Mouse (Mus musculus): ENCODE results near the gene Tcf23. TPM values are rescaled to one million over a fixed set of nuclear protein-coding genes. Genes with fewer than 3 reads are reported as not detected.

Tcf23 gene
- polyA plus RNA-seq, 1 experiment: 1.0 TPM

DNA sequence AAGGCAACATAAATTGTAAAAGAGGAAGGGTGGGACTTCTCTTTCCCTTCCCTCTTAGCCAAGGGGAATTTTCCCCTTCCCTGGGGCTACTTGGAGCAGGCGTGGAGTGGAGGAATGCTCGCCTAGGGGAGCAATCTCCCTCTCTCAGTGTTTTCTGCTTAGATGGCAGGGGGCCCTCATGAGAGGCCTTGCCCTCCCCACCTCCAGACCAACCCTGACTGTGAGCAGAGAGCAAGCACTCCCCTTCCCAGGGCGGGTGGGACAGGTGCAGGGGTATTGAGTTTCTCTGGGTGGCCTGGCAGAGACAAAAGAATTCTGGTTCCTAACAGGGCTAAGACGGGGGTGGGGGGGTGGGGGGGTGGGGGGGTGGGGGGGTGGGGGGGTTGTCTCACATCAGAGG, 54.8 kb downstream of the Tcf23 start:
- Histone ChIP-seq H3K27me3 (ENCODE audit: control insufficient read depth, insufficient read depth, low read length) (no peaks in the 10 kb centered on the region), H3K4me1 (ENCODE audit: control insufficient read depth, insufficient read depth, low read length) (no peaks in the 10 kb centered on the region), H3K36me3 (ENCODE audit: control insufficient read depth, insufficient read depth, low read length) (no peaks in the 10 kb centered on the region), H3K27ac (ENCODE audit: control insufficient read depth, insufficient read depth, low read depth, low read length) (no peak overlapping the region), H3K4me3 (ENCODE audit: control insufficient read depth, low read depth, low read length) (no peak overlapping the region)
- TF ChIP-seq CTCF (IDR thresholded peaks at IDR 0.05; ENCODE audit: control insufficient read depth, insufficient read depth, insufficient replicate concordance, low read depth, low read length): no peak
- no peak for TF ChIP-seq POLR2A (IDR thresholded peaks at IDR 0.05; ENCODE audit: control insufficient read depth, low read depth, low read length)

GRCm38 (mm10) chr5:31024641-31025040, 56.2 kb downstream of the Tcf23 start:
- no peak overlapping the region for H3K4me3 ChIP-seq (ENCODE audit: control insufficient read depth, low read depth, low read length)
- no peaks in the 10 kb centered on the region for H3K27me3 ChIP-seq (ENCODE audit: control insufficient read depth, insufficient read depth, low read length)
- TF ChIP-seq CTCF (IDR thresholded peaks at IDR 0.05; ENCODE audit: control insufficient read depth, insufficient read depth, insufficient replicate concordance, low read depth, low read length) (no peak), POLR2A (IDR thresholded peaks at IDR 0.05; ENCODE audit: control insufficient read depth, low read depth, low read length) (no peak)
- H3K27ac ChIP-seq (ENCODE audit: control insufficient read depth, insufficient read depth, low read depth, low read length): no peak overlapping the region
- no peaks in the 10 kb centered on the region for H3K4me1 ChIP-seq (ENCODE audit: control insufficient read depth, insufficient read depth, low read length)
- no peaks in the 10 kb centered on the region for H3K36me3 ChIP-seq (ENCODE audit: control insufficient read depth, insufficient read depth, low read length)

Other genes with a start within 250 kb of the Tcf23 start
- 341 and 342 TPM in 2 replicates for gene Mapre3, start 154.0 kb upstream of the Tcf23 start, polyA plus RNA-seq (2012; rRNA removed)
- 126 and 131 TPM in 2 replicates for gene Tmem214, start 100.7 kb upstream of the Tcf23 start, polyA plus RNA-seq (2012; rRNA removed)
- gene Agbl5, start 80.0 kb upstream of the Tcf23 start, polyA plus RNA-seq (2012; rRNA removed): 489 and 539 TPM in 2 replicates
- gene Ost4, start 60.9 kb upstream of the Tcf23 start, polyA plus RNA-seq (2012; rRNA removed): 184 and 197 TPM in 2 replicates
- gene Emilin1, start 55.3 kb upstream of the Tcf23 start, polyA plus RNA-seq (2012; rRNA removed): 5.7 and 6.5 TPM in 2 replicates
- gene Khk, start 47.2 kb upstream of the Tcf23 start, polyA plus RNA-seq (2012; rRNA removed): 6.0 and 10.3 TPM in 2 replicates
- gene Cgref1, start 23.1 kb upstream of the Tcf23 start, polyA plus RNA-seq (2012; rRNA removed): 0.69 and 0.77 TPM in 2 replicates
- 79.5 and 83.1 TPM in 2 replicates for gene Preb, start 8.3 kb upstream of the Tcf23 start, polyA plus RNA-seq (2012; rRNA removed)
- 38.7 and 47.7 TPM in 2 replicates for gene Atraid, start 79.7 kb downstream of the Tcf23 start, polyA plus RNA-seq (2012; rRNA removed)
- gene Slc5a6, start 80.3 kb downstream of the Tcf23 start, polyA plus RNA-seq (2012; rRNA removed): 5.4 and 6.2 TPM in 2 replicates
- gene Cad, start 86.1 kb downstream of the Tcf23 start, polyA plus RNA-seq (2012; rRNA removed): 11.2 and 14.0 TPM in 2 replicates
- gene Dnajc5g, start 137.6 kb downstream of the Tcf23 start, polyA plus RNA-seq (2012; rRNA removed): 172 and 183 TPM in 2 replicates
- gene Slc30a3, start 139.6 kb downstream of the Tcf23 start, polyA plus RNA-seq (2012; rRNA removed): 311 and 315 TPM in 2 replicates
- gene Trim54, start 148.1 kb downstream of the Tcf23 start, polyA plus RNA-seq (2012; rRNA removed): 9.8 and 11.1 TPM in 2 replicates
- 0.57 and 1.4 TPM in 2 replicates for gene Ucn, start 170.2 kb downstream of the Tcf23 start, polyA plus RNA-seq (2012; rRNA removed)
- 11.2 and 14.3 TPM in 2 replicates for gene Mpv17, start 185.6 kb downstream of the Tcf23 start, polyA plus RNA-seq (2012; rRNA removed)
- gene Gm29609, start 211.2 kb downstream of the Tcf23 start, polyA plus RNA-seq (2012; rRNA removed): 7.3 and 9.7 TPM in 2 replicates
- gene Gtf3c2, start 211.5 kb downstream of the Tcf23 start, polyA plus RNA-seq (2012; rRNA removed): 47.2 and 49.0 TPM in 2 replicates
- gene Snx17, start 224.6 kb downstream of the Tcf23 start, polyA plus RNA-seq (2012; rRNA removed): 22.2 and 24.8 TPM in 2 replicates
- gene Eif2b4, start 224.8 kb downstream of the Tcf23 start, polyA plus RNA-seq (2012; rRNA removed): 107 and 116 TPM in 2 replicates
- 53.2 and 60.0 TPM in 2 replicates for gene Zfp513, start 233.6 kb downstream of the Tcf23 start, polyA plus RNA-seq (2012; rRNA removed)